Mouse (Mus musculus) testis, adult 2 months (tissue): Measurements from ENCODE around the gene Map3k1. TPM values are rescaled to one million over a fixed set of nuclear protein-coding genes. Genes with fewer than 3 reads are reported as not detected.
"Not testable (repeated sequence)": the region's sequence is repeated elsewhere in the genome, so short reads cannot be mapped to it uniquely, and the experiment has no call there.

ENCODE experiments used
- H3K27ac ChIP-seq: fragments of 200-500 bp; 2 replicates; pipeline ENCODE4 v1.5.1; 2012; ENCODE audit warnings: low read depth, low read length; ENCODE audit not compliant: control insufficient read depth, insufficient read depth
- H3K27me3 ChIP-seq: fragments of 200-500 bp; 2 replicates; pipeline ENCODE4 v1.6.1; 2012; ENCODE audit warnings: mild to moderate bottlenecking, low read length, moderate library complexity; ENCODE audit not compliant: control insufficient read depth, insufficient read depth
- H3K36me3 ChIP-seq: fragments of 200-500 bp; 2 replicates; pipeline ENCODE4 v1.6.1; 2012; ENCODE audit warnings: mild to moderate bottlenecking, low read length; ENCODE audit not compliant: control insufficient read depth, insufficient read depth
- H3K4me1 ChIP-seq: fragments of 200-500 bp; 2 replicates; pipeline ENCODE4 v1.6.1; 2012; ENCODE audit warnings: low read length; ENCODE audit not compliant: control insufficient read depth, insufficient read depth
- H3K4me3 ChIP-seq: fragments of 200-500 bp; 2 replicates; pipeline ENCODE4 v1.5.1; 2012; ENCODE audit warnings: low read depth, mild to moderate bottlenecking, low read length, moderate library complexity, mixed read lengths; ENCODE audit not compliant: control insufficient read depth
- CTCF ChIP-seq: fragments of 200-500 bp; IDR thresholded peaks from 2 replicates; pipeline ENCODE4 v1.5.1; 2012; ENCODE audit warnings: low read depth, mild to moderate bottlenecking, inconsistent platforms, low read length, moderate library complexity; ENCODE audit not compliant: control insufficient read depth, insufficient read depth, insufficient replicate concordance
- POLR2A ChIP-seq: fragments of 200-500 bp; IDR thresholded peaks from 2 replicates; pipeline ENCODE4 v1.6.1; 2012; ENCODE audit warnings: low read depth, mild to moderate bottlenecking, inconsistent platforms, low read length, moderate library complexity; ENCODE audit not compliant: control insufficient read depth
- polyA plus RNA-seq: library from polyadenylated mRNA; depleted of rRNA; stranded (reverse); fragments of >200 nt; gene quantifications from 2 replicates; pipeline ENCODE4 v1.2.3, GENCODE M21; 2012

Map3k1 gene
- polyA plus RNA-seq, 1 experiment, result 4.1 TPM

DNA sequence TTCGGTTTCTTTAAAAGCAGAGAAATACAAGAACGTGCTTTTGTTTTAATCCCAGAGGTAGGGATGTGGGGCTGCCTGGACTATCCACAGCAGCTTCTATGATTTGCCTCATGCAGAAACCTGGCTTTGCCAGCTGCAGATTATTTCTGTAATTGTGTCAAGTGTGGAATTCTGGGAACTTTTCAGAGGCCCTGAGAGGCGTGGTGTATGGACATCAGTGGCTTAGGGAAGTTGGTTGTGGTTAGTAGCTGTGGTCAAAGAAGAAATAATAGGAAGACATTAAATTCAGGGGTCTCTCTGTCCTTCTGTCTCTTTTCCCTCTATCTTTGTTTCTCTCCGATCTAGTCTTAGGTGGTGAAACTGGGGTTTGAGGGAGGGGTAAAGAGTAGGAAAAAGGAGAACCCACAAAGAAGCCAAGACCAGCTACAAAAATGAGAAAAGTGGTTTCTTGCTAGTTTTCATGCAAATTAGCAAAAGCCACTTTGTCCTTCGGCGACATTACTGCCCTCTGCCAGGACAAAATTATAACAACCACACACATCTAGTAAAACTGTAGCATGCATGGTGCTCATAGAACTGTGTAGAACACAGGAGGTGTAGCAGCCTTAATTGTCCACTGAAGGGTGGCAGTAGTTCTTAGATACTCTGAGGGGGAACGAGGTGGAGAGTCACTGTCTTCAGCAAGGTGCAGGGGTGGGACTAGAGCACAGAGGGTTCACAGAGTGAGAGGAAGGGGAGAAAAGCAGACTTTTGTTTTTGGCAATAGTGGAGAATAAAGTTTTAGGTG lies 67.4 kb downstream of the Map3k1 start:
- no peak overlapping the region for H3K4me3 ChIP-seq
- no peaks in the 10 kb centered on the region for H3K36me3 ChIP-seq
- TF ChIP-seq CTCF (no peak), POLR2A (no peak)
- no peaks in the 10 kb centered on the region for H3K4me1 ChIP-seq
- no peak overlapping the region for H3K27ac ChIP-seq
- H3K27me3 ChIP-seq, result no peaks in the 10 kb centered on the region

GRCm38 (mm10) chr13:111726898-111727297 lies 81.9 kb downstream of the Map3k1 start:
- Histone ChIP-seq H3K36me3 (no peaks in the 10 kb centered on the region), H3K27me3 (no peaks in the 10 kb centered on the region), H3K4me1 (peaks cover 5% of the 10 kb centered on the region), H3K27ac (no peak overlapping the region), H3K4me3 (no peak overlapping the region)
- TF ChIP-seq POLR2A, result no peak
- no peak for TF ChIP-seq CTCF

DNA sequence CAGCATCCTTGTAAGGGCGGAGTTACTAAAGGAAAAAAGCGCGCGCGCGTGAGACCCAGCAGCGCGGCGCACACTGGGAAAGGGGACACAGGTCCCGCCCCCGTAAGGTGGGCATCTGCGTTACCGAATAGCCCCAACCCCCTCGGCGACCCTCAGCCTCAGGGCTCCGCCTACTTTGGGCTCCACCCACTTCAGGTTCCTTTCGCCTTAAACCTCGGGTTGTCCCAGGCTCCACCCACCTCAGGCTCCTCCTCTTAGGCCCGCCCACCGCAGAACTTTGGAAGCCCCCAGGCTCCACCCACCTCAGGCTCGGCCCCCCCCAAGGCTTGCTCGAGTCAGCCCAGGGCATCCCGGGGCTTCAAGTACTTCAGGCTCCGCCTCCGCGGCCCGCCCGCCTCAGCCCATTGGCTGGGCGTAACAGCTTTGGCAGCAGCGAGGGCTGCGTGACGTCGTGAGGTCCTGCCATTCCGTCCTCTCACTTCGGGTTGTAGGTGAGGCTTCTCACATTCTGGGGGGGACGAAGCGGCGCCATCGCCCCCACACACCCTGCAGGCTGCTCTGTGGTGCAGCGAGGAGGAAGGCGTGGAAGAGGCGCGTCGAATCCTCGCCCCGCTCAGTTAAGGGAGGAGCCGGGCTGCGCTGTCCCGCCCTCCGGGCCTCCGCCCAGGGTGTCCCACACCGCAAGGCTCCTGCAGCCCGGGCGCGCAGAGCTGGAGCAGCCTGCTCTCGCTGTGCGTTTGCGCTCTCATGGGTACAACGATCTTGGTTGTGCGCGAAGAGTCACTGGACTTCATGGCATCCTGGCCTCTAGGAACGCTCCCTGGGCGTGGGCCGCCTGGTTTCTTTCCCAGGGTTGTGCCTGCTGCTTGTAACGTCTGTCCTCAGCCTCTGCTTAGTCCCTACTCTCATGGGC lies 83.4 kb downstream of the Map3k1 start:
- peak overlapping the region; percentile 89 for H3K27ac ChIP-seq
- peaks cover 5% of the 10 kb centered on the region for H3K4me1 ChIP-seq
- TF ChIP-seq POLR2A, result peak; percentile 66
- TF ChIP-seq CTCF, result no peak
- no peaks in the 10 kb centered on the region for H3K36me3 ChIP-seq
- peak overlapping the region; percentile 92 for H3K4me3 ChIP-seq
- no peaks in the 10 kb centered on the region for H3K27me3 ChIP-seq

GRCm38 (mm10) chr13:111724811-111725164 lies 84.0 kb downstream of the Map3k1 start:
- Histone ChIP-seq H3K27me3 (no peaks in the 10 kb centered on the region), H3K36me3 (no peaks in the 10 kb centered on the region), H3K4me3 (peak overlapping the region; percentile 92), H3K4me1 (peaks cover 5% of the 10 kb centered on the region), H3K27ac (no peak overlapping the region; the same call in 1 of the 2 replicates)
- no peak for TF ChIP-seq CTCF
- TF ChIP-seq POLR2A, result no peak

DNA sequence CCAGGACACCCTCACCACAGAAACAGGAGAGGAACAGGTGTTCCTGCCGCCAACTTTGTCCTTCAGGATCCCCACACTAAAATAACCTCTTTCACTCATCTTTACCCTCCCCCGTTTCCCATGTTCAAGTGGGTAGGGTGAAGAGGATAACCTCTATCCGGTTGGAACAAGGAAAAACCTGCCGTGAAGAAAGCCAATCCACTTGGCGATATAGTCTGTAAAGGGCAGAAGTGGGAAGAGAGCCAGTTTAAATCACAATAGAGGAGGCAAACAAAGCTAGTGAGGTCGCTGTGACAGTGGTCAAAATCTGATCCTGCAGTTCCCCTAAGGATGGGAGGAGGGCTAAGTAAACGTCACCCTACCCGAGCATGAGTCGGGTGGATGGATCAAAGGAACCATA lies 89.1 kb downstream of the Map3k1 start:
- no peak overlapping the region for H3K27ac ChIP-seq
- no peaks in the 10 kb centered on the region for H3K27me3 ChIP-seq
- no peak overlapping the region for H3K4me3 ChIP-seq
- H3K4me1 ChIP-seq, result no peaks in the 10 kb centered on the region
- no peak for TF ChIP-seq CTCF
- no peak for TF ChIP-seq POLR2A
- no peaks in the 10 kb centered on the region; the same call in 1 of the 2 replicates for H3K36me3 ChIP-seq

DNA sequence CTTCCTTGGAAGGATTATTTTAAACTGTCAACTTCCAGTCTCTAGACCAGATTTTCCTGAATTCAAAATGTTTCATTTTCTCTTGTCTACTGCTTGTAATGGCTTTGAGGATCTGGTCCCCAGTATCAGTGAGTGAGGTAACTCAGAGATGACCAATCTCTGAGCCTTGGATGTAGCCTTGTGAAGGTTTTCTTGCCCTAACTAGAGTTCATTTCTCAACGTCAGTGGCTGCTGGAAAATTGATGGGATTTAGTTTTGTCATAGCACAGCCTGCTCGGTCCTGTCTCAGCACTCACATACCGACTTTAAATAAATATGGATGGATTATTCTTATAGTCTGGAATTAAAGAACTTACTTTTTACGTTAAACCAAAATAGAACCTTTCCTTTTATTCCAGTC lies 98.3 kb downstream of the Map3k1 start:
- peaks cover 4% of the 10 kb centered on the region for H3K36me3 ChIP-seq
- no peaks in the 10 kb centered on the region for H3K4me1 ChIP-seq
- TF ChIP-seq CTCF (no peak), POLR2A (no peak)
- H3K27me3 ChIP-seq, result no peaks in the 10 kb centered on the region
- no peak overlapping the region for H3K4me3 ChIP-seq
- no peak overlapping the region for H3K27ac ChIP-seq

DNA sequence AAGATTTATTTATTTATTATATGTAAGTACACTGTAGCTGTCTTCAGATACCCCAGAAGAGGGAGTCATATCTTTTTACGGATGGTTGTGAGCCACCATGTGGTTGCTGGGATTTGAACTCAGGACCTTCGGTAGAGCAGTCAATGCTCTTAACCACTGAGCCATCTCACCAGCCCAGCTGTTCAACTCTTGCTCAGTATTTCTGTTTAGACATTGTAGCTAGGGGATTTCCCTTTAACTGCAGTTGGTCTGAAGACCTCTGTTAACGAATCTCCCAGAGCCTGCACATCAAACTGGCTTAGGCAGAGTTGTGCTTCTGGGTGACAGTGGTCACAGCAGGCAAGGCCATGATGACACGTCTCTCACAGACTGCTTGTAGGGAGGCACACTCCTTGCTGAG lies 104.8 kb downstream of the Map3k1 start:
- not testable (repeated sequence) for H3K27me3 ChIP-seq

More for the DNA sequence above, 104.8 kb downstream of the Map3k1 start:
- H3K36me3 ChIP-seq, H3K4me1 ChIP-seq, H3K4me3 ChIP-seq, H3K27ac ChIP-seq: not testable (repeated sequence)
